Mouse (Mus musculus) G1E (cell line): ENCODE data around the gene Spock1.

Source experiments
- CTCF ChIP-seq: IDR thresholded peaks from 2 replicates; pipeline ENCODE4 v1.5.1; 2012; ENCODE audit warnings: low read depth, low read length, inconsistent platforms, mixed read lengths
- GATA1 ChIP-seq: IDR thresholded peaks from 2 replicates; pipeline ENCODE4 v1.6.1; 2012; ENCODE audit warnings: borderline replicate concordance, low read length, inconsistent platforms, mixed read lengths
- GATA2 ChIP-seq: IDR thresholded peaks from 2 replicates; pipeline ENCODE4 v1.6.1; 2012; ENCODE audit warnings: low read depth, low read length, inconsistent platforms, borderline replicate concordance
- POLR2AphosphoS5 ChIP-seq: IDR thresholded peaks from 2 replicates; pipeline ENCODE4 v1.6.1; 2012; ENCODE audit warnings: low read depth, low read length, inconsistent platforms; ENCODE audit not compliant: insufficient replicate concordance
- TAL1 ChIP-seq: conservative IDR thresholded peaks from 2 replicates; pipeline ENCODE4 v1.6.1; 2012; ENCODE audit warnings: low read depth, low read length, inconsistent platforms, mixed read lengths

DNA sequence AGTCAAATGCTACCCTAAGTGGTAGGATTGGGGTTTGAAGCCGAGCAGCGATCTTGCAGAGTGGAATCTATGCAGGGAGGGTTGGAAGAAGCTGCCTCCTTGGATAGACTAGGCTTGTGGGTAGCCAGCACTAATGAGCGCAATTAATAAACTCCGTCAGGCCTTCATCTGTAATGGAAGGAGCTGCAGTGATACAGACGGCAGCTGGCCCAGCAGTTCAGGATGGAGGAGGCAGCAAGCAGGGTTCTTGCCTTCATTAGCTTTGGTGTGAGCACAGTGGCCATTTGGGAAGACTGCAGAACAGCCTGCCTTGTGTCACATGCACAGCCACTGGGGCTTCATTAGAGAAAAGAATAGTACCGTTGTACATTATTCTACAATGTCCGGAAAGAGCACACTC is 459.2 kb downstream of the Spock1 start:
- TF ChIP-seq CTCF: no peak
- TF ChIP-seq TAL1: no peak
- TF ChIP-seq GATA1: no peak
- no peak for TF ChIP-seq POLR2AphosphoS5
- TF ChIP-seq GATA2: no peak
